Mouse (Mus musculus) MEL (cell line): Measurements from ENCODE around the gene Dtx3. TPM values are rescaled to one million over a fixed set of nuclear protein-coding genes. Genes with fewer than 3 reads are reported as not detected.

ENCODE experiments used
- DNase-seq: peaks from one replicate; pipeline ENCODE4 v3.0.0; 2011; ENCODE audit warnings: low read depth, low spot score
- H3K27ac ChIP-seq: 2 replicates; pipeline ENCODE4 v1.5.1; 2012; ENCODE audit warnings: low read depth, mild to moderate bottlenecking, control low read depth, low read length, moderate library complexity; ENCODE audit not compliant: control insufficient read depth
- H3K27me3 ChIP-seq, 2 experiments: fragments of 150-350 bp in 1 of 2; sonication (generic) in 1 of 2; 2 replicates each; pipeline ENCODE4 v1.6.1; 2012; ENCODE audit warnings: low read length in 2 of 2, mild to moderate bottlenecking in 2 of 2, improper control_type of control experiment in 1 of 2, moderate library complexity in 1 of 2; ENCODE audit not compliant: insufficient read depth in 2 of 2, control insufficient read depth in 1 of 2
- H3K36me3 ChIP-seq, 2 experiments: 2 replicates each; pipeline ENCODE4 v1.6.1; 2012 to 2014; ENCODE audit warnings: low read length in 2 of 2, improper control_type of control experiment in 1 of 2, inconsistent platforms in 1 of 2, mild to moderate bottlenecking in 1 of 2; ENCODE audit not compliant: insufficient read depth in 2 of 2, control insufficient read depth in 1 of 2
- H3K4me1 ChIP-seq, 2 experiments: fragments of 150-350 bp in 1 of 2; sonication (generic) in 1 of 2; 2 replicates each; pipeline ENCODE4 v1.6.1; 2012; ENCODE audit warnings: low read length in 2 of 2, improper control_type of control experiment in 1 of 2, mild to moderate bottlenecking in 1 of 2; ENCODE audit not compliant: insufficient read depth in 2 of 2, control insufficient read depth in 1 of 2
- H3K4me3 ChIP-seq, 2 experiments: fragments of 150-350 bp in 1 of 2; sonication (generic) in 1 of 2; 2 replicates each; pipeline ENCODE4 v1.5.1; 2012; ENCODE audit warnings: low read depth in 2 of 2, low read length in 2 of 2, mild to moderate bottlenecking in 2 of 2, moderate library complexity in 2 of 2, control low read depth in 1 of 2, improper control_type of control experiment in 1 of 2; ENCODE audit not compliant: control insufficient read depth in 1 of 2, insufficient read depth in 1 of 2
- H3K79me2 ChIP-seq: 2 replicates; pipeline ENCODE4 v1.6.1; 2012; ENCODE audit warnings: mild to moderate bottlenecking, low read length, moderate library complexity; ENCODE audit not compliant: control insufficient read depth, poor library complexity, insufficient read depth
- H3K9ac ChIP-seq: 2 replicates; pipeline ENCODE4 v1.6.1; 2012; ENCODE audit warnings: low read depth, mild to moderate bottlenecking, control low read depth, low read length, moderate library complexity; ENCODE audit not compliant: control insufficient read depth, poor library complexity, severe bottlenecking
- H3K9me3 ChIP-seq: fragments of 150-350 bp; sonication (generic); replicated peaks from 2 replicates; pipeline ENCODE4 v1.6.1; 2012; ENCODE audit warnings: mild to moderate bottlenecking, low read length, improper control_type of control experiment, moderate library complexity; ENCODE audit not compliant: insufficient read depth
- BHLHE40 ChIP-seq: IDR thresholded peaks from 2 replicates; pipeline ENCODE4 v1.6.1; 2012; ENCODE audit warnings: low read depth, mild to moderate bottlenecking, inconsistent platforms, low read length, improper control_type of control experiment, borderline replicate concordance
- CHD1 ChIP-seq: IDR thresholded peaks from 2 replicates; pipeline ENCODE4 v1.6.1; 2012; ENCODE audit warnings: low read depth, mild to moderate bottlenecking, inconsistent platforms, low read length, improper control_type of control experiment
- CHD2 ChIP-seq: IDR thresholded peaks from 2 replicates; pipeline ENCODE4 v1.6.1; 2011; ENCODE audit warnings: low read length, improper control_type of control experiment
- CTCF ChIP-seq, 3 experiments: IDR thresholded peaks in 2 of 3; conservative IDR thresholded peaks in 1 of 3; 2 replicates each; pipeline ENCODE4 v1.5.1; 2011 to 2012; ENCODE audit warnings: low read length in 3 of 3, low read depth in 2 of 3, mild to moderate bottlenecking in 2 of 3, improper control_type of control experiment in 1 of 3, inconsistent platforms in 1 of 3, mixed read lengths in 1 of 3, moderate library complexity in 1 of 3; ENCODE audit not compliant: control insufficient read depth in 1 of 3, insufficient read depth in 1 of 3, poor library complexity in 1 of 3, severe bottlenecking in 1 of 3
- E2F4 ChIP-seq: IDR thresholded peaks from 2 replicates; pipeline ENCODE4 v1.6.1; 2011; ENCODE audit warnings: low read depth, low read length, improper control_type of control experiment, borderline replicate concordance
- EP300 ChIP-seq, 2 experiments: IDR thresholded peaks; 2 replicates each; pipeline ENCODE4 v1.6.1; 2011; ENCODE audit warnings: improper control_type of control experiment in 2 of 2, low read length in 2 of 2, low read depth in 1 of 2, mild to moderate bottlenecking in 1 of 2
- ETS1 ChIP-seq: IDR thresholded peaks from 2 replicates; pipeline ENCODE4 v1.6.1; 2012; ENCODE audit warnings: low read depth, mild to moderate bottlenecking, inconsistent platforms, low read length, improper control_type of control experiment, moderate library complexity
- GABPA ChIP-seq: IDR thresholded peaks from 2 replicates; pipeline ENCODE4 v1.6.1; 2012; ENCODE audit warnings: low read depth, mild to moderate bottlenecking, inconsistent platforms, low read length, improper control_type of control experiment, moderate library complexity
- GATA1 ChIP-seq: IDR thresholded peaks from 2 replicates; pipeline ENCODE4 v1.6.1; 2011; ENCODE audit warnings: low read depth, low read length, improper control_type of control experiment
- HCFC1 ChIP-seq: IDR thresholded peaks from 2 replicates; pipeline ENCODE4 v1.6.1; 2012; ENCODE audit warnings: low read depth, mild to moderate bottlenecking, inconsistent platforms, low read length, improper control_type of control experiment, moderate library complexity
- JUND ChIP-seq: IDR thresholded peaks from 2 replicates; pipeline ENCODE4 v1.6.1; 2011; ENCODE audit warnings: low read depth, mild to moderate bottlenecking, improper control_type of control experiment, low read length
- KAT2A ChIP-seq: conservative IDR thresholded peaks from 2 replicates; pipeline ENCODE4 v1.6.1; 2012; ENCODE audit warnings: low read depth, low read length, improper control_type of control experiment, inconsistent platforms
- MAFK ChIP-seq: IDR thresholded peaks from 2 replicates; pipeline ENCODE4 v1.6.1; 2011; ENCODE audit warnings: low read depth, mild to moderate bottlenecking, low read length, improper control_type of control experiment, borderline replicate concordance
- MAX ChIP-seq: IDR thresholded peaks from 2 replicates; pipeline ENCODE4 v1.6.1; 2011; ENCODE audit warnings: low read length, improper control_type of control experiment
- MAZ ChIP-seq: IDR thresholded peaks from 2 replicates; pipeline ENCODE4 v1.6.1; 2012; ENCODE audit warnings: low read depth, mild to moderate bottlenecking, inconsistent platforms, low read length, improper control_type of control experiment
- MEF2A ChIP-seq: IDR thresholded peaks from 2 replicates; pipeline ENCODE4 v1.6.1; 2014; ENCODE audit warnings: low read depth, mild to moderate bottlenecking, inconsistent platforms, low read length, improper control_type of control experiment; ENCODE audit not compliant: poor library complexity, insufficient replicate concordance, severe bottlenecking; ENCODE audit errors: extremely low read depth
- MXI1 ChIP-seq: IDR thresholded peaks from 2 replicates; pipeline ENCODE4 v1.6.1; 2011; ENCODE audit warnings: mild to moderate bottlenecking, low read depth, low read length, improper control_type of control experiment
- MYB ChIP-seq: IDR thresholded peaks from 2 replicates; pipeline ENCODE4 v1.6.1; 2011; ENCODE audit warnings: mild to moderate bottlenecking, low read depth, low read length, improper control_type of control experiment
- MYC ChIP-seq: IDR thresholded peaks from 2 replicates; pipeline ENCODE4 v1.6.1; 2011; ENCODE audit warnings: low read depth, mild to moderate bottlenecking, low read length, improper control_type of control experiment, moderate library complexity
- NELFE ChIP-seq: IDR thresholded peaks from 2 replicates; pipeline ENCODE4 v1.6.1; 2011; ENCODE audit warnings: low read depth, low read length, improper control_type of control experiment
- NRF1 ChIP-seq: IDR thresholded peaks from 2 replicates; pipeline ENCODE4 v1.6.1; 2014; ENCODE audit warnings: low read depth, mild to moderate bottlenecking, inconsistent platforms, low read length, improper control_type of control experiment, moderate library complexity; ENCODE audit not compliant: poor library complexity, insufficient read depth, severe bottlenecking
- POLR2A ChIP-seq, 2 experiments: IDR thresholded peaks; 2 replicates each; pipeline ENCODE4 v1.6.1; 2011 to 2012; ENCODE audit warnings: low read length in 2 of 2, mild to moderate bottlenecking in 2 of 2, control low read depth in 1 of 2, improper control_type of control experiment in 1 of 2, low read depth in 1 of 2, moderate library complexity in 1 of 2; ENCODE audit not compliant: control insufficient read depth in 1 of 2, insufficient read depth in 1 of 2, poor library complexity in 1 of 2
- POLR2AphosphoS2 ChIP-seq: IDR thresholded peaks from 2 replicates; pipeline ENCODE4 v1.6.1; 2011; ENCODE audit warnings: low read length, improper control_type of control experiment
- POLR2AphosphoS5 ChIP-seq: IDR thresholded peaks from 2 replicates; pipeline ENCODE4 v1.6.1; 2012; ENCODE audit warnings: low read depth, borderline replicate concordance, mild to moderate bottlenecking, inconsistent platforms, low read length, moderate library complexity, mixed read lengths
- RAD21 ChIP-seq: IDR thresholded peaks from 2 replicates; pipeline ENCODE4 v1.6.1; 2011; ENCODE audit warnings: mild to moderate bottlenecking, low read depth, low read length, improper control_type of control experiment
- RCOR1 ChIP-seq: IDR thresholded peaks from 2 replicates; pipeline ENCODE4 v1.6.1; 2012; ENCODE audit warnings: low read depth, mild to moderate bottlenecking, inconsistent platforms, low read length, improper control_type of control experiment
- SIN3A ChIP-seq: IDR thresholded peaks from 2 replicates; pipeline ENCODE4 v1.6.1; 2012; ENCODE audit warnings: low read length, improper control_type of control experiment, inconsistent platforms
- SMC3 ChIP-seq: IDR thresholded peaks from 2 replicates; pipeline ENCODE4 v1.6.1; 2011; ENCODE audit warnings: low read depth, low read length, improper control_type of control experiment
- TAL1 ChIP-seq: IDR thresholded peaks from 2 replicates; pipeline ENCODE4 v1.6.1; 2012; ENCODE audit warnings: mild to moderate bottlenecking, inconsistent platforms, low read length, moderate library complexity, mixed read lengths
- TBP ChIP-seq: IDR thresholded peaks from 2 replicates; pipeline ENCODE4 v1.8.0; 2011; ENCODE audit warnings: low read depth, low read length, improper control_type of control experiment
- TCF12 ChIP-seq: IDR thresholded peaks from 2 replicates; pipeline ENCODE4 v1.6.1; 2014; ENCODE audit warnings: low read depth, mild to moderate bottlenecking, inconsistent platforms, low read length, improper control_type of control experiment, moderate library complexity
- UBTF ChIP-seq: IDR thresholded peaks from 2 replicates; pipeline ENCODE4 v1.6.1; 2012; ENCODE audit warnings: low read depth, mild to moderate bottlenecking, inconsistent platforms, low read length, improper control_type of control experiment, moderate library complexity, borderline replicate concordance; ENCODE audit not compliant: insufficient read depth
- USF1 ChIP-seq: IDR thresholded peaks from 2 replicates; pipeline ENCODE4 v1.6.1; 2014; ENCODE audit warnings: low read depth, mild to moderate bottlenecking, inconsistent platforms, low read length, improper control_type of control experiment, moderate library complexity
- USF2 ChIP-seq, 2 experiments: IDR thresholded peaks; 2 replicates each; pipeline ENCODE4 v1.6.1; 2011 to 2012; ENCODE audit warnings: improper control_type of control experiment in 2 of 2, low read length in 2 of 2, borderline replicate concordance in 1 of 2, inconsistent platforms in 1 of 2, low read depth in 1 of 2, mild to moderate bottlenecking in 1 of 2; ENCODE audit not compliant: insufficient read depth in 1 of 2
- ZC3H11A ChIP-seq: IDR thresholded peaks from 2 replicates; pipeline ENCODE4 v1.6.1; 2012; ENCODE audit warnings: low read depth, mild to moderate bottlenecking, inconsistent platforms, low read length, improper control_type of control experiment
- ZKSCAN1 ChIP-seq: IDR thresholded peaks from 2 replicates; pipeline ENCODE4 v1.6.1; 2012; ENCODE audit warnings: low read depth, mild to moderate bottlenecking, inconsistent platforms, low read length, improper control_type of control experiment, moderate library complexity
- ZMIZ1 ChIP-seq: IDR thresholded peaks from 2 replicates; pipeline ENCODE4 v1.6.1; 2012; ENCODE audit warnings: low read depth, mild to moderate bottlenecking, inconsistent platforms, low read length, improper control_type of control experiment, moderate library complexity
- ZNF384 ChIP-seq: IDR thresholded peaks from 2 replicates; pipeline ENCODE4 v1.6.1; 2012; ENCODE audit warnings: low read depth, mild to moderate bottlenecking, inconsistent platforms, low read length, improper control_type of control experiment
- polyA plus RNA-seq, 2 experiments: library from polyadenylated mRNA; stranded (reverse) in 1 of 2; unstranded in 1 of 2; fragments of >175 nt in 1 of 2; fragments of >200 nt in 1 of 2; gene quantifications; 2 replicates each; pipeline versions ENCODE4 v1.2.1 to v1.2.4; 2012; ENCODE audit warnings: low replicate concordance in 2 of 2, low read depth in 1 of 2; ENCODE audit not compliant: insufficient read length in 2 of 2, insufficient read depth in 1 of 2, missing spikeins in 1 of 2
- total RNA-seq: library from RNA; depleted of rRNA; stranded (reverse); fragments of 300-350 nt; gene quantifications from 2 replicates; pipeline ENCODE4 v1.2.3, GENCODE M21; 2012

Gene Dtx3
- total and polyA plus RNA-seq, 3 experiments: 30.5 to 107 TPM; not detected in 1

- Histone ChIP-seq H3K9ac (peak within 1 kb of the TSS; percentile 84), H3K9me3 (no peaks in the 10 kb centered on the region), H3K79me2 (peaks cover 27% of the 10 kb centered on the region), H3K27ac (peak within 1 kb of the TSS; percentile 46), H3K4me3 (peak within 1 kb of the TSS; percentile 56 to 77), H3K4me1 (peaks cover 2 to 16% of the 10 kb centered on the region in 2 experiments), H3K27me3 (no peaks in the 10 kb centered on the region), H3K36me3 (peaks cover 0 to 7% of the 10 kb centered on the region in 2 experiments; a peak in 2 of 4 replicates)
- DNase-seq: peak; percentile 91
- TF ChIP-seq CTCF (IDR thresholded peaks at IDR 0.05 in 2 of 3, conservative IDR thresholded peaks at IDR 0.05 in 1 of 3; ENCODE audit: control insufficient read depth in 1 of 3, insufficient read depth in 1 of 3, low read depth in 2 of 3, low read length in 3 of 3, poor library complexity in 1 of 3, severe bottlenecking in 1 of 3) (no peak), NRF1 (peak; percentile 66), RAD21 (no peak), E2F4 (no peak), USF2 (IDR thresholded peaks at IDR 0.05; ENCODE audit: borderline replicate concordance in 1 of 2, insufficient read depth in 1 of 2, low read depth in 1 of 2, low read length in 2 of 2) (peak; percentile 47 to 87; a peak in 3 of 4 replicates), SMC3 (no peak), UBTF (no peak), RCOR1 (no peak), TCF12 (no peak; the same call in 1 of the 2 replicates), GABPA (no peak), POLR2AphosphoS2 (no peak), NELFE (peak; percentile 69), BHLHE40 (no peak), POLR2A (IDR thresholded peaks at IDR 0.05; ENCODE audit: control insufficient read depth in 1 of 2, insufficient read depth in 1 of 2, low read depth in 1 of 2, low read length in 2 of 2, poor library complexity in 1 of 2) (peak; percentile 52 to 80; a peak in 2 of 4 replicates), TBP (no peak), MAFK (no peak), MAZ (no peak), MAX (peak; percentile 64; the same call in 1 of the 2 replicates), SIN3A (peak; percentile 87), ZNF384 (no peak), CHD1 (no peak), MYB (no peak), MXI1 (peak; percentile 29; the same call in 1 of the 2 replicates), EP300 (IDR thresholded peaks at IDR 0.05; ENCODE audit: low read depth in 1 of 2, low read length in 2 of 2) (no peak), POLR2AphosphoS5 (no peak), HCFC1 (peak; percentile 76), MEF2A (no peak), ZKSCAN1 (no peak), TAL1 (no peak), KAT2A (no peak; the same call in 1 of the 2 replicates), ETS1 (no peak), JUND (no peak), USF1 (peak; percentile 98), CHD2 (no peak), MYC (no peak), ZC3H11A (no peak), GATA1 (no peak), ZMIZ1 (no peak)
These were observed 15.9 kb upstream of the Dtx3 start, which contains the start of gene Pip4k2c for GRCm38 (mm10) chr10:127211414-127211854. TSS of gene Pip4k2c (minus strand) at chr10:127211585.
